Mouse (Mus musculus) MEL (cell line): ENCODE data around the gene Prlh. TPM values are rescaled to one million over a fixed set of nuclear protein-coding genes. Genes with fewer than 3 reads are reported as not detected.

Experiments used
- DNase-seq: peaks from one replicate; pipeline ENCODE4 v3.0.0; 2011; ENCODE audit warnings: low read depth, low spot score
- H3K27ac ChIP-seq: 2 replicates; pipeline ENCODE4 v1.5.1; 2012; ENCODE audit warnings: low read depth, mild to moderate bottlenecking, control low read depth, low read length, moderate library complexity; ENCODE audit not compliant: control insufficient read depth
- H3K27me3 ChIP-seq, 2 experiments: fragments of 150-350 bp in 1 of 2; sonication (generic) in 1 of 2; 2 replicates each; pipeline ENCODE4 v1.6.1; 2012; ENCODE audit warnings: low read length in 2 of 2, mild to moderate bottlenecking in 2 of 2, improper control_type of control experiment in 1 of 2, moderate library complexity in 1 of 2; ENCODE audit not compliant: insufficient read depth in 2 of 2, control insufficient read depth in 1 of 2
- H3K36me3 ChIP-seq, 2 experiments: 2 replicates each; pipeline ENCODE4 v1.6.1; 2012 to 2014; ENCODE audit warnings: low read length in 2 of 2, improper control_type of control experiment in 1 of 2, inconsistent platforms in 1 of 2, mild to moderate bottlenecking in 1 of 2; ENCODE audit not compliant: insufficient read depth in 2 of 2, control insufficient read depth in 1 of 2
- H3K4me1 ChIP-seq, 2 experiments: fragments of 150-350 bp in 1 of 2; sonication (generic) in 1 of 2; 2 replicates each; pipeline ENCODE4 v1.6.1; 2012; ENCODE audit warnings: low read length in 2 of 2, improper control_type of control experiment in 1 of 2, mild to moderate bottlenecking in 1 of 2; ENCODE audit not compliant: insufficient read depth in 2 of 2, control insufficient read depth in 1 of 2
- H3K4me3 ChIP-seq, 2 experiments: fragments of 150-350 bp in 1 of 2; sonication (generic) in 1 of 2; 2 replicates each; pipeline ENCODE4 v1.5.1; 2012; ENCODE audit warnings: low read depth in 2 of 2, low read length in 2 of 2, mild to moderate bottlenecking in 2 of 2, moderate library complexity in 2 of 2, control low read depth in 1 of 2, improper control_type of control experiment in 1 of 2; ENCODE audit not compliant: control insufficient read depth in 1 of 2, insufficient read depth in 1 of 2
- H3K79me2 ChIP-seq: 2 replicates; pipeline ENCODE4 v1.6.1; 2012; ENCODE audit warnings: mild to moderate bottlenecking, low read length, moderate library complexity; ENCODE audit not compliant: control insufficient read depth, poor library complexity, insufficient read depth
- H3K9ac ChIP-seq: 2 replicates; pipeline ENCODE4 v1.6.1; 2012; ENCODE audit warnings: low read depth, mild to moderate bottlenecking, control low read depth, low read length, moderate library complexity; ENCODE audit not compliant: control insufficient read depth, poor library complexity, severe bottlenecking
- H3K9me3 ChIP-seq: fragments of 150-350 bp; sonication (generic); replicated peaks from 2 replicates; pipeline ENCODE4 v1.6.1; 2012; ENCODE audit warnings: mild to moderate bottlenecking, low read length, improper control_type of control experiment, moderate library complexity; ENCODE audit not compliant: insufficient read depth
- CTCF ChIP-seq, 3 experiments: IDR thresholded peaks in 2 of 3; conservative IDR thresholded peaks in 1 of 3; 2 replicates each; pipeline ENCODE4 v1.5.1; 2011 to 2012; ENCODE audit warnings: low read length in 3 of 3, low read depth in 2 of 3, mild to moderate bottlenecking in 2 of 3, improper control_type of control experiment in 1 of 3, inconsistent platforms in 1 of 3, mixed read lengths in 1 of 3, moderate library complexity in 1 of 3; ENCODE audit not compliant: control insufficient read depth in 1 of 3, insufficient read depth in 1 of 3, poor library complexity in 1 of 3, severe bottlenecking in 1 of 3
- EP300 ChIP-seq, 2 experiments: IDR thresholded peaks; 2 replicates each; pipeline ENCODE4 v1.6.1; 2011; ENCODE audit warnings: improper control_type of control experiment in 2 of 2, low read length in 2 of 2, low read depth in 1 of 2, mild to moderate bottlenecking in 1 of 2
- ETS1 ChIP-seq: IDR thresholded peaks from 2 replicates; pipeline ENCODE4 v1.6.1; 2012; ENCODE audit warnings: low read depth, mild to moderate bottlenecking, inconsistent platforms, low read length, improper control_type of control experiment, moderate library complexity
- GABPA ChIP-seq: IDR thresholded peaks from 2 replicates; pipeline ENCODE4 v1.6.1; 2012; ENCODE audit warnings: low read depth, mild to moderate bottlenecking, inconsistent platforms, low read length, improper control_type of control experiment, moderate library complexity
- MYC ChIP-seq: IDR thresholded peaks from 2 replicates; pipeline ENCODE4 v1.6.1; 2011; ENCODE audit warnings: low read depth, mild to moderate bottlenecking, low read length, improper control_type of control experiment, moderate library complexity
- NELFE ChIP-seq: IDR thresholded peaks from 2 replicates; pipeline ENCODE4 v1.6.1; 2011; ENCODE audit warnings: low read depth, low read length, improper control_type of control experiment
- NRF1 ChIP-seq: IDR thresholded peaks from 2 replicates; pipeline ENCODE4 v1.6.1; 2014; ENCODE audit warnings: low read depth, mild to moderate bottlenecking, inconsistent platforms, low read length, improper control_type of control experiment, moderate library complexity; ENCODE audit not compliant: poor library complexity, insufficient read depth, severe bottlenecking
- RAD21 ChIP-seq: IDR thresholded peaks from 2 replicates; pipeline ENCODE4 v1.6.1; 2011; ENCODE audit warnings: mild to moderate bottlenecking, low read depth, low read length, improper control_type of control experiment
- RCOR1 ChIP-seq: IDR thresholded peaks from 2 replicates; pipeline ENCODE4 v1.6.1; 2012; ENCODE audit warnings: low read depth, mild to moderate bottlenecking, inconsistent platforms, low read length, improper control_type of control experiment
- SIN3A ChIP-seq: IDR thresholded peaks from 2 replicates; pipeline ENCODE4 v1.6.1; 2012; ENCODE audit warnings: low read length, improper control_type of control experiment, inconsistent platforms
- SMC3 ChIP-seq: IDR thresholded peaks from 2 replicates; pipeline ENCODE4 v1.6.1; 2011; ENCODE audit warnings: low read depth, low read length, improper control_type of control experiment
- TCF12 ChIP-seq: IDR thresholded peaks from 2 replicates; pipeline ENCODE4 v1.6.1; 2014; ENCODE audit warnings: low read depth, mild to moderate bottlenecking, inconsistent platforms, low read length, improper control_type of control experiment, moderate library complexity
- USF1 ChIP-seq: IDR thresholded peaks from 2 replicates; pipeline ENCODE4 v1.6.1; 2014; ENCODE audit warnings: low read depth, mild to moderate bottlenecking, inconsistent platforms, low read length, improper control_type of control experiment, moderate library complexity
- USF2 ChIP-seq, 2 experiments: IDR thresholded peaks; 2 replicates each; pipeline ENCODE4 v1.6.1; 2011 to 2012; ENCODE audit warnings: improper control_type of control experiment in 2 of 2, low read length in 2 of 2, borderline replicate concordance in 1 of 2, inconsistent platforms in 1 of 2, low read depth in 1 of 2, mild to moderate bottlenecking in 1 of 2; ENCODE audit not compliant: insufficient read depth in 1 of 2
- ZKSCAN1 ChIP-seq: IDR thresholded peaks from 2 replicates; pipeline ENCODE4 v1.6.1; 2012; ENCODE audit warnings: low read depth, mild to moderate bottlenecking, inconsistent platforms, low read length, improper control_type of control experiment, moderate library complexity
- ZNF384 ChIP-seq: IDR thresholded peaks from 2 replicates; pipeline ENCODE4 v1.6.1; 2012; ENCODE audit warnings: low read depth, mild to moderate bottlenecking, inconsistent platforms, low read length, improper control_type of control experiment
- polyA plus RNA-seq, 2 experiments: library from polyadenylated mRNA; stranded (reverse) in 1 of 2; unstranded in 1 of 2; fragments of >175 nt in 1 of 2; fragments of >200 nt in 1 of 2; gene quantifications; 2 replicates each; pipeline versions ENCODE4 v1.2.1 to v1.2.4; 2012; ENCODE audit warnings: low replicate concordance in 2 of 2, low read depth in 1 of 2; ENCODE audit not compliant: insufficient read length in 2 of 2, insufficient read depth in 1 of 2, missing spikeins in 1 of 2
- total RNA-seq: library from RNA; depleted of rRNA; stranded (reverse); fragments of 300-350 nt; gene quantifications from 2 replicates; pipeline ENCODE4 v1.2.3, GENCODE M21; 2012

Gene Prlh
- total and polyA plus RNA-seq, 3 experiments, result not detected

- no peaks in the 10 kb centered on the region for H3K4me1 ChIP-seq
- no peak overlapping the region for H3K9ac ChIP-seq
- no peak overlapping the region for H3K27ac ChIP-seq
- H3K36me3 ChIP-seq, result no peaks in the 10 kb centered on the region
- H3K9me3 ChIP-seq, result no peaks in the 10 kb centered on the region
- H3K79me2 ChIP-seq, result no peaks in the 10 kb centered on the region
- no peak for DNase-seq
- H3K4me3 ChIP-seq, result no peak overlapping the region
- TF ChIP-seq USF1, result no peak
- TF ChIP-seq ZKSCAN1, result no peak
- no peak for TF ChIP-seq NRF1
- TF ChIP-seq ZNF384, result no peak
- no peak for TF ChIP-seq MYC
- H3K27me3 ChIP-seq, result no peaks in the 10 kb centered on the region
These were observed 780 bp downstream of the Prlh start for GRCm38 (mm10) chr1:90953688-90954087.

GRCm38 (mm10) chr1:90956245-90957096 lies 3.6 kb downstream of the Prlh start:
- H3K9ac ChIP-seq, result no peak overlapping the region
- H3K36me3 ChIP-seq, result no peaks in the 10 kb centered on the region
- no peaks in the 10 kb centered on the region for H3K27me3 ChIP-seq
- H3K79me2 ChIP-seq, result no peaks in the 10 kb centered on the region
- H3K4me1 ChIP-seq, result no peaks in the 10 kb centered on the region
- peak; percentile 31 for DNase-seq
- no peaks in the 10 kb centered on the region for H3K9me3 ChIP-seq
- no peak overlapping the region for H3K4me3 ChIP-seq
- TF ChIP-seq CTCF (IDR thresholded peaks at IDR 0.05 in 2 of 3, conservative IDR thresholded peaks at IDR 0.05 in 1 of 3; ENCODE audit: control insufficient read depth in 1 of 3, insufficient read depth in 1 of 3, low read depth in 2 of 3, low read length in 3 of 3, poor library complexity in 1 of 3, severe bottlenecking in 1 of 3) (peak; percentile 53 to 64 (median 64)), RAD21 (peak; percentile 60), SMC3 (peak; percentile 50), USF2 (IDR thresholded peaks at IDR 0.05; ENCODE audit: borderline replicate concordance in 1 of 2, insufficient read depth in 1 of 2, low read depth in 1 of 2, low read length in 2 of 2) (no peak)
- no peak overlapping the region for H3K27ac ChIP-seq

- Histone ChIP-seq H3K4me3 (no peak overlapping the region), H3K9ac (no peak overlapping the region), H3K27me3 (no peaks in the 10 kb centered on the region; a peak in 1 of 4 replicates)
- TF ChIP-seq EP300 (IDR thresholded peaks at IDR 0.05; ENCODE audit: low read depth in 1 of 2, low read length in 2 of 2) (no peak), GABPA (no peak), TCF12 (no peak), RCOR1 (no peak), ETS1 (no peak), NELFE (no peak), SIN3A (no peak)
- TF ChIP-seq, all 39 proteins: peak for 0
- Histone ChIP-seq H3K79me2 (no peaks in the 10 kb centered on the region), H3K9me3 (no peaks in the 10 kb centered on the region), H3K36me3 (no peaks in the 10 kb centered on the region), H3K27ac (no peak overlapping the region), H3K4me1 (no peaks in the 10 kb centered on the region)
- DNase-seq, result no peak
These were observed 9.6 kb downstream of the Prlh start for GRCm38 (mm10) chr1:90962526-90962925.
